Mouse (Mus musculus) megakaryocyte, embryonic 14.5 days (primary cell): ENCODE measurements around the gene Lrba. TPM values are rescaled to one million over a fixed set of nuclear protein-coding genes. Genes with fewer than 3 reads are reported as not detected.

Experiments used
- H3K27me3 ChIP-seq: replicated peaks from 2 replicates; pipeline ENCODE3; 2012; ENCODE audit warnings: inconsistent platforms
- H3K36me3 ChIP-seq: replicated peaks from 2 replicates; pipeline ENCODE3; 2012; ENCODE audit warnings: low read length, inconsistent platforms, mixed read lengths
- H3K4me1 ChIP-seq: 2 replicates; pipeline ENCODE4 v1.6.1; 2012; ENCODE audit warnings: inconsistent platforms
- H3K4me3 ChIP-seq: replicated peaks from 2 replicates; pipeline ENCODE3; 2012; ENCODE audit warnings: moderate library complexity, mild to moderate bottlenecking, inconsistent platforms
- H3K9me3 ChIP-seq: 2 replicates; pipeline ENCODE4 v1.6.1; 2012; ENCODE audit warnings: inconsistent platforms
- FLI1 ChIP-seq: IDR thresholded peaks from 2 replicates; pipeline ENCODE4 v1.6.1; 2012; ENCODE audit warnings: low read length, inconsistent platforms, mixed read lengths
- GATA1 ChIP-seq: IDR thresholded peaks from 3 replicates; pipeline ENCODE4 v1.6.1; 2012; ENCODE audit warnings: mixed read lengths, low read length, inconsistent platforms, borderline replicate concordance
- polyA plus RNA-seq: library from polyadenylated mRNA; stranded (reverse); fragments of >175 nt; gene quantifications from 2 replicates; pipeline ENCODE4 v1.2.3, GENCODE M21; 2012; ENCODE audit warnings: low replicate concordance; ENCODE audit not compliant: insufficient read depth

The Lrba gene
- polyA plus RNA-seq, 1 experiment, result 9.7 TPM

GRCm38 (mm10) chr3:86251212-86251611, 26.7 kb downstream of the Lrba start:
- H3K27me3 ChIP-seq, result no peaks in the 10 kb centered on the region
- H3K4me1 ChIP-seq, result peaks cover 10% of the 10 kb centered on the region; the same call in 1 of the 2 replicates
- H3K9me3 ChIP-seq, result no peaks in the 10 kb centered on the region
- no peak overlapping the region for H3K4me3 ChIP-seq
- TF ChIP-seq GATA1, result no peak
- no peak for TF ChIP-seq FLI1
- peaks cover 2% of the 10 kb centered on the region for H3K36me3 ChIP-seq

GRCm38 (mm10) chr3:86252588-86252987, 28.1 kb downstream of the Lrba start:
- no peak overlapping the region for H3K4me3 ChIP-seq
- H3K27me3 ChIP-seq, result no peaks in the 10 kb centered on the region
- H3K4me1 ChIP-seq, result peaks cover 6% of the 10 kb centered on the region; the same call in 1 of the 2 replicates
- TF ChIP-seq GATA1, result no peak
- TF ChIP-seq FLI1, result no peak
- no peaks in the 10 kb centered on the region for H3K9me3 ChIP-seq
- peaks cover 2% of the 10 kb centered on the region for H3K36me3 ChIP-seq

- H3K27me3 ChIP-seq, result no peaks in the 10 kb centered on the region
- peaks cover 6% of the 10 kb centered on the region; the same call in 1 of the 2 replicates for H3K4me1 ChIP-seq
- no peak for TF ChIP-seq GATA1
- no peak for TF ChIP-seq FLI1
- no peak overlapping the region for H3K4me3 ChIP-seq
- H3K9me3 ChIP-seq, result no peaks in the 10 kb centered on the region
- H3K36me3 ChIP-seq, result peaks cover 2% of the 10 kb centered on the region
These were observed 28.6 kb downstream of the Lrba start for GRCm38 (mm10) chr3:86253071-86253470.

GRCm38 (mm10) chr3:86253791-86254190, 29.3 kb downstream of the Lrba start:
- TF ChIP-seq GATA1 (no peak), FLI1 (no peak)
- Histone ChIP-seq H3K4me3 (no peak overlapping the region), H3K27me3 (no peaks in the 10 kb centered on the region), H3K9me3 (no peaks in the 10 kb centered on the region), H3K36me3 (no peaks in the 10 kb centered on the region), H3K4me1 (peaks cover 6% of the 10 kb centered on the region; the same call in 1 of the 2 replicates)

GRCm38 (mm10) chr3:86268074-86268702, 43.7 kb downstream of the Lrba start:
- Histone ChIP-seq H3K9me3 (no peaks in the 10 kb centered on the region), H3K36me3 (no peaks in the 10 kb centered on the region), H3K27me3 (no peaks in the 10 kb centered on the region), H3K4me1 (peaks cover 6% of the 10 kb centered on the region; the same call in 1 of the 2 replicates), H3K4me3 (no peak overlapping the region)
- TF ChIP-seq FLI1 (no peak), GATA1 (no peak)

- Histone ChIP-seq H3K36me3 (no peaks in the 10 kb centered on the region), H3K4me3 (no peak overlapping the region), H3K4me1 (peaks cover 32% of the 10 kb centered on the region), H3K27me3 (no peaks in the 10 kb centered on the region), H3K9me3 (0 out of 2 replicates have a peak, but pooled peaks cover 7% of the 10 kb centered on the region)
- TF ChIP-seq GATA1, result no peak
- no peak for TF ChIP-seq FLI1
These were observed 51.2 kb downstream of the Lrba start for GRCm38 (mm10) chr3:86275651-86276050.

- H3K4me1 ChIP-seq, result peaks cover 6% of the 10 kb centered on the region; the same call in 1 of the 2 replicates
- TF ChIP-seq GATA1, result no peak
- TF ChIP-seq FLI1, result no peak
- H3K36me3 ChIP-seq, result peaks cover 27% of the 10 kb centered on the region
These were observed 66.8 kb downstream of the Lrba start for GRCm38 (mm10) chr3:86291326-86291725.

GRCm38 (mm10) chr3:86294866-86295265, 70.4 kb downstream of the Lrba start:
- H3K4me1 ChIP-seq, result peaks cover 4% of the 10 kb centered on the region; the same call in 1 of the 2 replicates
- no peaks in the 10 kb centered on the region for H3K27me3 ChIP-seq
- no peaks in the 10 kb centered on the region for H3K9me3 ChIP-seq
- no peak for TF ChIP-seq FLI1
- TF ChIP-seq GATA1, result no peak
- peaks cover 39% of the 10 kb centered on the region for H3K36me3 ChIP-seq
- no peak overlapping the region for H3K4me3 ChIP-seq

More at GRCm38 (mm10) chr3:86291326-86291725, 66.8 kb downstream of the Lrba start:
- H3K9me3 ChIP-seq, result no peaks in the 10 kb centered on the region
- H3K4me3 ChIP-seq, result no peak overlapping the region
- H3K27me3 ChIP-seq, result no peaks in the 10 kb centered on the region

- no peak for TF ChIP-seq FLI1
- no peak for TF ChIP-seq GATA1
- H3K36me3 ChIP-seq, result peaks cover 44% of the 10 kb centered on the region
- H3K4me3 ChIP-seq, result no peak overlapping the region
- no peaks in the 10 kb centered on the region for H3K27me3 ChIP-seq
- no peaks in the 10 kb centered on the region for H3K9me3 ChIP-seq
- peaks cover 4% of the 10 kb centered on the region; the same call in 1 of the 2 replicates for H3K4me1 ChIP-seq
These were observed 71.7 kb downstream of the Lrba start for GRCm38 (mm10) chr3:86296214-86296613.

GRCm38 (mm10) chr3:86308833-86309232, 84.4 kb downstream of the Lrba start:
- Histone ChIP-seq H3K9me3 (no peaks in the 10 kb centered on the region), H3K36me3 (peaks cover 56% of the 10 kb centered on the region), H3K27me3 (no peaks in the 10 kb centered on the region), H3K4me3 (no peak overlapping the region), H3K4me1 (peaks cover 19% of the 10 kb centered on the region)
- TF ChIP-seq FLI1 (no peak), GATA1 (no peak)
